Mouse (Mus musculus): ENCODE measurements around the gene A630076J17Rik. TPM values are rescaled to one million over a fixed set of nuclear protein-coding genes. Genes with fewer than 3 reads are reported as not detected.

Gene A630076J17Rik
- polyA plus RNA-seq, 1 experiment from 2014 or later, result 0.20 TPM

DNA sequence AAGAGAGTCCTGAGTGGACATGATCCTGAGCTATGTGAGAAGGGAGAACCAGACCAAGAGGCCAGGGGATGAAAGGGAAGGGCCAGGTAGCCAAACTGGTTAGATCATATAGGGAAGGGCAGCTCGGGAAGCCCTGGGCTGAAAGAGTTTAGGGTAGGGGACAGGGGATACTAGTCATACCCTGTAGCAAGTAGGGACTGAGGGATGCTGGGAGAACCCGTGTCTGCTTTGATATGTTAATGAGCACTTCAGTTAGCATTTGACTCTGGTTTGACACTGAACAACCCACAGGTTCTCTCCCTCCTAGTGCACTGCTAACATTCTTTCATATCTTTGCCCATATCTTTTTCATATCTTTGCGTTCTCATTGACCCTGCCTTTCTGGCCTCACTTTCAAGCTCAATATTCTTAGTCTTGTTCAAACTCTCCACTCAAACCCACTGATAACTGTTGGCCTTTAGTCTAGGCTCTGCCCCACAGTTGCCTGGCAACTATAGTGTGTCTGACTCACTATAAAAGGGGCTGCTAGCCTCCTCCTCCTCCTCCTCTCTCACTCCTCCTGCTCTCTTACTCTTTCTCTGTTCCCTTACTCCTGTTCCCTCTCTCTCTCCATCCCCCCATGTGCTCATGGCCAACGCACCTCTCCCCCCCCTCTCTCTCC, 23.8 kb upstream of the A630076J17Rik start:
- ATAC-seq (replicated peaks; ENCODE audit: insufficient number of reproducible peaks, insufficient read depth, low FRiP score, low read depth), result no peak
- Histone ChIP-seq H3K9me3 (replicated peaks) (no peaks in the 10 kb centered on the region), H3K4me1 (replicated peaks) (0 out of 2 replicates have a peak, but pooled peaks cover 6% of the 10 kb centered on the region), H3K4me3 (no peak overlapping the region), H3K9ac (no peak overlapping the region), H3K4me2 (no peak overlapping the region), H3K27ac (no peak overlapping the region), H3K27me3 (no peaks in the 10 kb centered on the region), H3K36me3 (no peaks in the 10 kb centered on the region)
- 41% methylated on average over 4 of the region's 4 CpGs for WGBS

DNA sequence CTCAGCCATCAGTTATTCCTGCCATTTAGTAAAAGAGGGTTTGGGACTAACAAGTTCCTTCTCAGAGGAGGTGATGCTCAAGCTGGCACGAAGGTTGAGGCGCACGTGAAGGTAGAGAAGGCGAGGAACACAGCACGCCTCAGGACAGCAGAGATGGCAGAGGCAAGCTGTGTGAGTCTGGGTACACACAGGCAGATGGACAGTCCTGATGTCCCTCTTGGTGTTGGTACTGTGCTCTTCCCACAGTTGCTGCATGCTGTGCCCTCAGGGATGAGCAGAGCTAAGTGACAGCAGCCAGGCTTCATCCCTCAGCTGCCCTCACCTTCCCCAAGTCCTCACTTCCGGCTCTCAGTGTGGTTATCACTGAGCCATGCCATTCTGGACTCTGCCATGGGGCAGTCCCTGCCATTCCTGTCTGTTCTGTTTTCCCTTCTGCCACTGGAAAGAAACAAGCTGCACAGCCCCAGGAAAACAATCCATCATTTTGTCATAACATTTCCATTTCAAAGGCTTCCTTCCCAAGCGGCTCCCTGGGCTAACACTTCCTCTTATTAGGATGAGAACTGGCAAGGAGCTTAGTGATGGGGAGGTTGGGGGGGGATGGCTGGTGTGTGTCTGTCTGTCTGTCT, 22.7 kb upstream of the A630076J17Rik start:
- H3K4me3 ChIP-seq, result no peak overlapping the region
- 61% methylated on average over 7 of the region's 7 CpGs for WGBS
- ATAC-seq (replicated peaks; ENCODE audit: insufficient number of reproducible peaks, insufficient read depth, low FRiP score, low read depth), result 0 out of 2 replicates have a peak, but pooled peaks have one; percentile 6
- no peak overlapping the region for H3K9ac ChIP-seq
- H3K4me1 ChIP-seq (replicated peaks), result 0 out of 2 replicates have a peak, but pooled peaks cover 6% of the 10 kb centered on the region
- no peaks in the 10 kb centered on the region for H3K9me3 ChIP-seq (replicated peaks)
- no peak overlapping the region for H3K4me2 ChIP-seq
- no peaks in the 10 kb centered on the region for H3K36me3 ChIP-seq
- no peaks in the 10 kb centered on the region for H3K27me3 ChIP-seq
- no peak overlapping the region for H3K27ac ChIP-seq

- Histone ChIP-seq H3K27me3 (no peaks in the 10 kb centered on the region), H3K9me3 (replicated peaks) (no peaks in the 10 kb centered on the region), H3K4me3 (no peak overlapping the region), H3K4me2 (no peak overlapping the region), H3K36me3 (no peaks in the 10 kb centered on the region), H3K4me1 (replicated peaks) (no peaks in the 10 kb centered on the region), H3K9ac (no peak overlapping the region), H3K27ac (no peak overlapping the region)
- ATAC-seq (replicated peaks; ENCODE audit: insufficient number of reproducible peaks, insufficient read depth, low FRiP score, low read depth), result no peak
- 69% methylated on average over 5 of the region's 5 CpGs for WGBS
Measured at GRCm38 (mm10) chr3:107214606-107215005, 15.8 kb upstream of the A630076J17Rik start.

DNA sequence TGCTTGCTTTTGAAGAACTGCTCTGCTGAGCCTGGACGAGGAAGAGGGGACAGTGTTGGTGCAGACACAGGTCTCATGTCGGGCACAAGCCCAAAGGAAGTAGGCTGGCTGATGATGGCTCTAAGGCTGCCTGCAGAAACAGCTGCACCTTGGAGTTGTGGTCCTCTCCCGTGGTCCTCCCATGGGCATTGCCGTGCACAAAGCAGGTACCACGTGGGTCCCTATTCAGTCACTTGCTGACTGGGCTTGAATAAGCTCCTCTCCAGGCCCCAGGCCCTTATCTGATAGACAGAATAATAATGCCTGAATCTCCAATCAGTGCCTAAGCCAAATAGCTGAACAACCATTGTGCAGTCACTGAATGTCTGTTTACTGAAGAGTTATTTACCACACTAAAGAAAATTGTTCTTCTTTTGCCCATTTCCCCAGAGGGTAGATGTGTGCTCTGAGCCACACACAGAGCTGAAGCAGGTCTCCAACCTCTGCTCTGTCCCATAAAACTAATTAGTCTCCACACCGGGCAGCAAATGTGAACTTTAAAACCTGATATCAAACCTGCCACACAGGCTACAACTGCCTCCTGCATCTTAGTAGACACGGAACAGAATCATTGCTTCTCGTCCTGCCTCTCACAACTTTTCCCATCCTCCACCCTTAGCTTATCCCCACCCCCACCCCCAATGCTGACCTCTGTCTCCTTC, 13.9 kb upstream of the A630076J17Rik start:
- H3K4me1 ChIP-seq (replicated peaks), result no peaks in the 10 kb centered on the region
- ATAC-seq (replicated peaks; ENCODE audit: insufficient number of reproducible peaks, insufficient read depth, low FRiP score, low read depth), result no peak
- no peak overlapping the region for H3K4me3 ChIP-seq
- no peak overlapping the region for H3K9ac ChIP-seq
- 62% methylated on average over 8 of the region's 8 CpGs for WGBS
- H3K36me3 ChIP-seq, result no peaks in the 10 kb centered on the region
- no peaks in the 10 kb centered on the region for H3K27me3 ChIP-seq
- H3K9me3 ChIP-seq (replicated peaks), result no peaks in the 10 kb centered on the region
- no peak overlapping the region for H3K27ac ChIP-seq
- H3K4me2 ChIP-seq, result no peak overlapping the region

GRCm38 (mm10) chr3:107217101-107217480, 13.3 kb upstream of the A630076J17Rik start:
- Histone ChIP-seq H3K27me3 (no peaks in the 10 kb centered on the region), H3K4me2 (no peak overlapping the region), H3K9me3 (replicated peaks) (no peaks in the 10 kb centered on the region), H3K36me3 (no peaks in the 10 kb centered on the region), H3K27ac (no peak overlapping the region), H3K4me3 (no peak overlapping the region), H3K4me1 (replicated peaks) (no peaks in the 10 kb centered on the region), H3K9ac (no peak overlapping the region)
- ATAC-seq (replicated peaks; ENCODE audit: insufficient number of reproducible peaks, insufficient read depth, low FRiP score, low read depth), result no peak
- 73% methylated on average over 3 of the region's 3 CpGs for WGBS

- WGBS, result 82% methylated on average over 7 of the region's 7 CpGs
- H3K4me3 ChIP-seq, result no peak overlapping the region
- peaks cover 3% of the 10 kb centered on the region; the same call in 1 of the 2 replicates for H3K4me1 ChIP-seq (replicated peaks)
- H3K9ac ChIP-seq, result no peak overlapping the region
- no peaks in the 10 kb centered on the region for H3K9me3 ChIP-seq (replicated peaks)
- no peak overlapping the region for H3K27ac ChIP-seq
- no peak overlapping the region for H3K4me2 ChIP-seq
- no peaks in the 10 kb centered on the region for H3K27me3 ChIP-seq
- ATAC-seq (replicated peaks; ENCODE audit: insufficient number of reproducible peaks, insufficient read depth, low FRiP score, low read depth), result no peak
- no peaks in the 10 kb centered on the region for H3K36me3 ChIP-seq
Measured at GRCm38 (mm10) chr3:107218572-107218971, 11.8 kb upstream of the A630076J17Rik start.

DNA sequence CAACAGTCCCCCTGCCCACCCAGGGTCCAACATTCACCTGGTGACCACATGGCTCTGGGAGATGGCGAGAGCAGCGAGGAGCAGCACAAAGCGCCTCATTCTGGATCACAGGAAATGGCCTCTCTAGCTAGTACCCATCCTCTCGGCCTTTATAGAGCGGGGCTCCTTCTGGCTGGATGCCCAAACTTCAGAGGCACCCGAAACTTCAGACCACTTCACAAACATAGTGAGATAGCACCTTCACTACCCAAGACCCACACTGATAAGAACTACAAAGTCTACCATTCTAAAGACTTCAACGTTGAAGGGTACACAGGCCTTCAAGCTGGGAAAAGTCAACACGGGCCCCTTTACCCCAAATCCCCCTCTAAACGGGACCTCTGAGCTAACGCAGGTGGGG, 8.8 kb upstream of the A630076J17Rik start, which contains the start of gene Cym:
Gene Cym (minus strand): TSS at position 125 of the 400 bp plus-strand sequence.
- Histone ChIP-seq H3K9ac (no peak within 1 kb of the TSS), H3K27me3 (no peaks in the 10 kb centered on the region), H3K9me3 (replicated peaks) (no peaks in the 10 kb centered on the region), H3K4me2 (no peak within 1 kb of the TSS), H3K4me3 (no peak within 1 kb of the TSS), H3K36me3 (no peaks in the 10 kb centered on the region), H3K27ac (no peak within 1 kb of the TSS), H3K4me1 (replicated peaks) (peaks cover 3% of the 10 kb centered on the region; the same call in 1 of the 2 replicates)
- WGBS, result 74% methylated on average over 10 of the region's 10 CpGs
- ATAC-seq (replicated peaks; ENCODE audit: insufficient number of reproducible peaks, insufficient read depth, low FRiP score, low read depth), result no peak

GRCm38 (mm10) chr3:107223230-107223629, 7.2 kb upstream of the A630076J17Rik start:
- H3K4me1 ChIP-seq (replicated peaks), result peaks cover 3% of the 10 kb centered on the region; the same call in 1 of the 2 replicates
- no peak for ATAC-seq (replicated peaks; ENCODE audit: insufficient number of reproducible peaks, insufficient read depth, low FRiP score, low read depth)
- no peaks in the 10 kb centered on the region for H3K27me3 ChIP-seq
- no peak overlapping the region for H3K27ac ChIP-seq
- H3K4me2 ChIP-seq, result no peak overlapping the region
- WGBS, result 22% methylated on average over 1 of the region's 1 CpGs
- H3K9me3 ChIP-seq (replicated peaks), result no peaks in the 10 kb centered on the region
- no peaks in the 10 kb centered on the region for H3K36me3 ChIP-seq
- H3K9ac ChIP-seq, result no peak overlapping the region
- no peak overlapping the region for H3K4me3 ChIP-seq

- no peak overlapping the region for H3K4me3 ChIP-seq
- H3K27me3 ChIP-seq, result no peaks in the 10 kb centered on the region
- H3K9me3 ChIP-seq (replicated peaks), result no peaks in the 10 kb centered on the region
- ATAC-seq (replicated peaks; ENCODE audit: insufficient number of reproducible peaks, insufficient read depth, low FRiP score, low read depth), result no peak
- H3K4me2 ChIP-seq, result no peak overlapping the region
- no peak overlapping the region for H3K27ac ChIP-seq
- WGBS, result 80% methylated on average over 5 of the region's 5 CpGs
- H3K4me1 ChIP-seq (replicated peaks), result peaks cover 8% of the 10 kb centered on the region; the same call in 1 of the 2 replicates
- H3K9ac ChIP-seq, result no peak overlapping the region
- H3K36me3 ChIP-seq, result no peaks in the 10 kb centered on the region
Measured at GRCm38 (mm10) chr3:107225820-107226219, 4.6 kb upstream of the A630076J17Rik start.

GRCm38 (mm10) chr3:107229221-107229620, 1.2 kb upstream of the A630076J17Rik start:
- H3K9ac ChIP-seq, result no peak overlapping the region
- WGBS, result 76% methylated on average over 5 of the region's 5 CpGs
- peaks cover 20% of the 10 kb centered on the region for H3K27me3 ChIP-seq
- no peaks in the 10 kb centered on the region for H3K9me3 ChIP-seq (replicated peaks)
- ATAC-seq (replicated peaks; ENCODE audit: insufficient number of reproducible peaks, insufficient read depth, low FRiP score, low read depth), result no peak
- H3K4me1 ChIP-seq (replicated peaks), result 0 out of 2 replicates have a peak, but pooled peaks cover 5% of the 10 kb centered on the region
- no peaks in the 10 kb centered on the region for H3K36me3 ChIP-seq
- no peak overlapping the region for H3K4me2 ChIP-seq
- H3K27ac ChIP-seq, result no peak overlapping the region
- H3K4me3 ChIP-seq, result no peak overlapping the region

- 35% methylated on average over 5 of the region's 5 CpGs for WGBS
- no peaks in the 10 kb centered on the region for H3K36me3 ChIP-seq
Measured at GRCm38 (mm10) chr3:107229822-107230221, 592 bp upstream of the A630076J17Rik start.

More at GRCm38 (mm10) chr3:107229822-107230221, 592 bp upstream of the A630076J17Rik start:
- no peak overlapping the region for H3K9ac ChIP-seq
- 0 out of 2 replicates have a peak, but pooled peaks cover 5% of the 10 kb centered on the region for H3K4me1 ChIP-seq (replicated peaks)
- ATAC-seq (replicated peaks; ENCODE audit: insufficient number of reproducible peaks, insufficient read depth, low FRiP score, low read depth), result no peak
- no peak overlapping the region for H3K4me2 ChIP-seq
- no peak overlapping the region for H3K4me3 ChIP-seq
- H3K9me3 ChIP-seq (replicated peaks), result no peaks in the 10 kb centered on the region
- no peak overlapping the region for H3K27ac ChIP-seq
- H3K27me3 ChIP-seq, result peaks cover 20% of the 10 kb centered on the region
